Mouse (Mus musculus) cortical plate, adult 2 months (tissue): ENCODE data around the gene Ldhal6b.

Experiments used
- CTCF ChIP-seq: fragments of 200-500 bp; IDR thresholded peaks from 2 replicates; pipeline ENCODE4 v1.5.1; 2011; ENCODE audit warnings: mild to moderate bottlenecking, control low read depth, low read length; ENCODE audit not compliant: insufficient read depth; ENCODE audit errors: extremely low read depth
- POLR2A ChIP-seq: fragments of 200-500 bp; IDR thresholded peaks from 2 replicates; pipeline ENCODE4 v1.6.1; 2011; ENCODE audit warnings: mild to moderate bottlenecking, low read length, control low read depth; ENCODE audit not compliant: insufficient read depth; ENCODE audit errors: extremely low read depth

GRCm38 (mm10) chr17:5410336-5410735 lies 8.2 kb downstream of the Ldhal6b start:
- TF ChIP-seq CTCF, result no peak
- TF ChIP-seq POLR2A, result no peak
